Mouse (Mus musculus) hindbrain, postnatal 0 days (tissue): Measurements from ENCODE around the gene Tmprss13. TPM values are rescaled to one million over a fixed set of nuclear protein-coding genes. Genes with fewer than 3 reads are reported as not detected.

Experiments
- ATAC-seq: fragments of 200-750 bp; cut with Nextera tagmentation; 2 replicates; pipeline ENCODE4 v1.8.0; 2017; ENCODE audit warnings: mild to moderate bottlenecking, moderate TSS enrichment, moderate library complexity
- DNase-seq: peaks from one replicate; pipeline ENCODE4 v3.0.0-alpha.2; 2015; ENCODE audit warnings: low spot score
- H3K27ac ChIP-seq: fragments of 300-500 bp; sonication (generic); 2 replicates; pipeline ENCODE4 v1.5.1; 2014; ENCODE audit warnings: mild to moderate bottlenecking
- H3K27me3 ChIP-seq: fragments of 300-500 bp; sonication (generic); 2 replicates; pipeline ENCODE4 v1.6.1; 2014; ENCODE audit warnings: low read length, mixed read lengths; ENCODE audit not compliant: insufficient read depth
- H3K36me3 ChIP-seq: fragments of 300-500 bp; sonication (generic); 2 replicates; pipeline ENCODE4 v1.6.1; 2014; ENCODE audit warnings: low read length, mixed read lengths; ENCODE audit not compliant: insufficient read depth
- H3K4me1 ChIP-seq: fragments of 300-500 bp; sonication (generic); 2 replicates; pipeline ENCODE4 v1.6.1; 2014; ENCODE audit warnings: antibody characterized with exemption, low read length, mixed read lengths; ENCODE audit not compliant: insufficient read depth
- H3K4me2 ChIP-seq: fragments of 300-500 bp; sonication (generic); 2 replicates; pipeline ENCODE4 v1.6.1; 2014; ENCODE audit warnings: low read depth, mild to moderate bottlenecking, low read length, moderate library complexity, mixed read lengths
- H3K4me3 ChIP-seq: fragments of 300-500 bp; sonication (generic); 2 replicates; pipeline ENCODE4 v1.5.1; 2014; ENCODE audit warnings: low read length
- H3K9ac ChIP-seq: fragments of 300-500 bp; sonication (generic); replicated peaks from 2 replicates; pipeline ENCODE4 v1.6.1; 2014; ENCODE audit warnings: mild to moderate bottlenecking, low read length, moderate library complexity, mixed read lengths
- H3K9me3 ChIP-seq: fragments of 300-500 bp; sonication (generic); 2 replicates; pipeline ENCODE4 v1.6.1; 2016; ENCODE audit warnings: low read length, mixed read lengths
- CTCF ChIP-seq: IDR thresholded peaks from 2 replicates; pipeline ENCODE4 v1.5.1; 2016; ENCODE audit warnings: antibody characterized with exemption, control low read depth, low read depth
- WGBS: fragments of 180-500 bp; shearing (Covaris S2); extraction: QIAGEN DNeasy Blood & Tissue Kit; methylation state at CpG from one replicate; pipeline ENCODE4 v1.1.7; 2014; 5-methylcytosine and 5-hydroxymethylcytosine counted together
- polyA plus RNA-seq: library from polyadenylated mRNA; unstranded; fragments of >200 nt; fragmentation: Nextera tagmentation; extraction: Ambion mirVana; gene quantifications from 2 replicates; pipeline ENCODE4 v1.2.1, GENCODE M21; 2015
- total RNA-seq: library from RNA; depleted of rRNA; stranded (reverse); fragments of >200 nt; gene quantifications from 2 replicates; pipeline ENCODE4 v1.2.3, GENCODE M21; 2014

Gene Tmprss13
- total and polyA plus RNA-seq, 2 experiments from 2014 or later, result not detected

GRCm38 (mm10) chr9:45368341-45368901 is 49.5 kb downstream of the Tmprss13 start:
- H3K4me3 ChIP-seq, result no peak overlapping the region

GRCm38 (mm10) chr9:45370117-45370561 is 51.2 kb downstream of the Tmprss13 start, which contains the start of gene Fxyd6:
TSS of gene Fxyd6 (plus strand) at chr9:45370185.
- under 1% methylated on average over 28 of the region's 28 CpGs for WGBS

More at GRCm38 (mm10) chr9:45368341-45368901, 49.5 kb downstream of the Tmprss13 start:
- H3K4me2 ChIP-seq, result no peak overlapping the region
- no peaks in the 10 kb centered on the region for H3K36me3 ChIP-seq
- H3K9ac ChIP-seq, result no peak overlapping the region
- H3K9me3 ChIP-seq, result no peaks in the 10 kb centered on the region
- H3K27me3 ChIP-seq, result no peaks in the 10 kb centered on the region
- ATAC-seq, result no peak
- DNase-seq, result no peak
- peaks cover 14% of the 10 kb centered on the region for H3K4me1 ChIP-seq
- TF ChIP-seq CTCF, result no peak
- 62% methylated on average over 5 of the region's 5 CpGs for WGBS
- H3K27ac ChIP-seq, result no peak overlapping the region

GRCm38 (mm10) chr9:45370616-45371336 is 51.9 kb downstream of the Tmprss13 start:
- Histone ChIP-seq H3K9ac (peak overlapping the region; percentile 80), H3K27ac (peak overlapping the region; percentile 94), H3K4me2 (peak overlapping the region; percentile 86), H3K36me3 (no peaks in the 10 kb centered on the region), H3K4me1 (peaks cover 16% of the 10 kb centered on the region), H3K27me3 (no peaks in the 10 kb centered on the region), H3K4me3 (peak overlapping the region; percentile 78), H3K9me3 (no peaks in the 10 kb centered on the region)
- DNase-seq (peak; percentile 39), ATAC-seq (peak; percentile 34)
- 3% methylated on average over 25 of the region's 25 CpGs for WGBS
- TF ChIP-seq CTCF, result no peak

More at GRCm38 (mm10) chr9:45370117-45370561, 51.2 kb downstream of the Tmprss13 start, which contains the start of gene Fxyd6:
- H3K9me3 ChIP-seq, result no peaks in the 10 kb centered on the region
- TF ChIP-seq CTCF, result no peak
- no peaks in the 10 kb centered on the region for H3K27me3 ChIP-seq
- H3K4me1 ChIP-seq, result peaks cover 14% of the 10 kb centered on the region
- DNase-seq, result peak; percentile 82
- H3K36me3 ChIP-seq, result no peaks in the 10 kb centered on the region
- peak; percentile 81 for ATAC-seq
- H3K4me3 ChIP-seq, result peak within 1 kb of the TSS; percentile 78
- H3K4me2 ChIP-seq, result peak within 1 kb of the TSS; percentile 86
- H3K9ac ChIP-seq, result peak within 1 kb of the TSS; percentile 80
- H3K27ac ChIP-seq, result peak within 1 kb of the TSS; percentile 94

- Histone ChIP-seq H3K9ac (peak overlapping the region; percentile 80), H3K4me3 (peak overlapping the region; percentile 78), H3K4me2 (peak overlapping the region; percentile 86), H3K27ac (peak overlapping the region; percentile 94), H3K27me3 (no peaks in the 10 kb centered on the region), H3K4me1 (peaks cover 21% of the 10 kb centered on the region), H3K36me3 (no peaks in the 10 kb centered on the region), H3K9me3 (no peaks in the 10 kb centered on the region)
- 6% methylated on average over 2 of the region's 2 CpGs for WGBS
- ATAC-seq (peak; percentile 54), DNase-seq (peak; percentile 86)
- TF ChIP-seq CTCF, result no peak
Observed at GRCm38 (mm10) chr9:45371337-45371707, 52.4 kb downstream of the Tmprss13 start.

GRCm38 (mm10) chr9:45373896-45374295 is 55.0 kb downstream of the Tmprss13 start:
- 78% methylated on average over 3 of the region's 3 CpGs for WGBS
- Histone ChIP-seq H3K4me3 (no peak overlapping the region), H3K4me1 (peaks cover 33% of the 10 kb centered on the region), H3K27ac (no peak overlapping the region), H3K9me3 (no peaks in the 10 kb centered on the region), H3K27me3 (no peaks in the 10 kb centered on the region), H3K9ac (no peak overlapping the region), H3K36me3 (no peaks in the 10 kb centered on the region), H3K4me2 (no peak overlapping the region)
- DNase-seq (no peak), ATAC-seq (no peak)
- no peak for TF ChIP-seq CTCF

GRCm38 (mm10) chr9:45374988-45375502 is 56.1 kb downstream of the Tmprss13 start:
- no peaks in the 10 kb centered on the region for H3K27me3 ChIP-seq
- no peak for TF ChIP-seq CTCF
- no peaks in the 10 kb centered on the region for H3K36me3 ChIP-seq
- no peaks in the 10 kb centered on the region for H3K9me3 ChIP-seq
- 97% methylated on average over 6 of the region's 6 CpGs for WGBS
- DNase-seq (no peak), ATAC-seq (no peak)
- no peak overlapping the region for H3K9ac ChIP-seq
- no peak overlapping the region for H3K4me2 ChIP-seq
- no peak overlapping the region for H3K27ac ChIP-seq
- peaks cover 38% of the 10 kb centered on the region for H3K4me1 ChIP-seq
- no peak overlapping the region for H3K4me3 ChIP-seq
